Mouse (Mus musculus) heart, adult 2 months (tissue): ENCODE results near the gene Apba2. TPM values are rescaled to one million over a fixed set of nuclear protein-coding genes. Genes with fewer than 3 reads are reported as not detected.

ENCODE experiments used
- DNase-seq, 2 experiments: peaks; one replicate each; pipeline ENCODE4 v3.0.0; 2021
- H3K27ac ChIP-seq: fragments of 200-600 bp; 2 replicates; pipeline ENCODE4 v1.8.1; 2022
- H3K27me3 ChIP-seq: fragments of 200-500 bp; 2 replicates; pipeline ENCODE4 v1.6.1; 2012; ENCODE audit warnings: mild to moderate bottlenecking, low read length, inconsistent platforms, mixed read lengths; ENCODE audit not compliant: control insufficient read depth, insufficient read depth
- H3K36me3 ChIP-seq: fragments of 200-500 bp; 2 replicates; pipeline ENCODE4 v1.6.1; 2012; ENCODE audit warnings: low read length, inconsistent platforms; ENCODE audit not compliant: control insufficient read depth, insufficient read depth
- H3K4me1 ChIP-seq: fragments of 200-500 bp; 2 replicates; pipeline ENCODE4 v1.6.1; 2011; ENCODE audit warnings: low read length; ENCODE audit not compliant: control insufficient read depth, insufficient read depth
- H3K4me3 ChIP-seq: fragments of 200-600 bp; 2 replicates; pipeline ENCODE4 v1.8.1; 2022
- H3K79me2 ChIP-seq: fragments of 200-500 bp; replicated peaks from 2 replicates; pipeline ENCODE4 v1.6.1; 2012; ENCODE audit warnings: mild to moderate bottlenecking, inconsistent platforms, low read length, moderate library complexity, mixed read lengths; ENCODE audit not compliant: control insufficient read depth, insufficient read depth
- H3K9ac ChIP-seq: fragments of 200-500 bp; 2 replicates; pipeline ENCODE4 v1.6.1; 2012; ENCODE audit warnings: low read depth, mild to moderate bottlenecking, control low read depth, inconsistent platforms, low read length, mixed read lengths
- CTCF ChIP-seq: fragments of 200-600 bp; IDR thresholded peaks from 2 replicates; pipeline ENCODE4 v1.8.1; 2022; ENCODE audit warnings: antibody characterized with exemption, mild to moderate bottlenecking, moderate library complexity
- EP300 ChIP-seq: fragments of 200-500 bp; IDR thresholded peaks from 2 replicates; pipeline ENCODE4 v1.6.1; 2011; ENCODE audit warnings: low read depth, low read length, control low read depth; ENCODE audit not compliant: insufficient read depth
- POLR2A ChIP-seq: fragments of 200-500 bp; IDR thresholded peaks from 2 replicates; pipeline ENCODE4 v1.6.1; 2011; ENCODE audit warnings: mild to moderate bottlenecking, low read depth, low read length, control low read depth; ENCODE audit not compliant: insufficient read depth
- WGBS: fragments of 180-500 bp; shearing (Covaris S2); methylation state at CpG from one replicate; pipeline ENCODE4 v1.1.7; 2018; 5-methylcytosine and 5-hydroxymethylcytosine counted together
- intact Hi-C: fragments of 180-260 bp; cut with DNase I; formaldehyde crosslinking; loops from one replicate; pipeline ENCODE4 v1.15.1; 2025
- polyA plus RNA-seq: library from polyadenylated mRNA; depleted of rRNA; stranded (reverse); fragments of >200 nt; gene quantifications from 2 replicates; pipeline ENCODE4 v1.2.3, GENCODE M21; 2012
- total RNA-seq, 2 experiments: library from RNA; stranded (reverse); gene quantifications; 2 replicates each; pipeline ENCODE4 v1.2.3; 2021

Gene Apba2
- total and polyA plus RNA-seq, 3 experiments: 0.68 to 1.2 (median 0.90) TPM

DNA sequence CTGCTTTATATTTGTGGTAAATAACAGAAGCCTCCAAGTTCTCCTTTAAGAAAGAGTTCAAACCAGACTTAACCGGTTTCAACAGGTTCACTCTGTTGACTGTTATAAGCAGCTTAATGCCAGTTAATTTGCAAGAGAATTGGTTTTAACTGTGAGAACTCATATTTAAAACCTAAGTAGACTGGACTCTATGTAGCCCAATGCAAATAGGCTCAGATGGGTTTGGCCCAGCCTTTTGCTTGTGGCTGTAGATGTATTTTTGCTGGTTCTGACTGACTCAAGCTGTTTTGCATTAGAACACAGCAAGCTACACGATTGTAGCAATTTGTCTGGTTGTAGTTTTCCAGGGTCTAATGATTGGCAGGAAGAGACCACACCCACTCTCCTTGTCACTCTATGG is 214.8 kb downstream of the Apba2 start:
- no peak overlapping the region for H3K4me3 ChIP-seq
- H3K27ac ChIP-seq: no peak overlapping the region
- TF ChIP-seq CTCF (no peak), EP300 (no peak), POLR2A (no peak)
- intact Hi-C loops: no loop called here
- DNase-seq: no peak
- no peaks in the 10 kb centered on the region for H3K27me3 ChIP-seq
- H3K4me1 ChIP-seq: no peaks in the 10 kb centered on the region
- H3K36me3 ChIP-seq: no peaks in the 10 kb centered on the region
- H3K9ac ChIP-seq: no peak overlapping the region
- H3K79me2 ChIP-seq: no peaks in the 10 kb centered on the region
- 66% methylated on average over 2 of the region's 2 CpGs for WGBS

DNA sequence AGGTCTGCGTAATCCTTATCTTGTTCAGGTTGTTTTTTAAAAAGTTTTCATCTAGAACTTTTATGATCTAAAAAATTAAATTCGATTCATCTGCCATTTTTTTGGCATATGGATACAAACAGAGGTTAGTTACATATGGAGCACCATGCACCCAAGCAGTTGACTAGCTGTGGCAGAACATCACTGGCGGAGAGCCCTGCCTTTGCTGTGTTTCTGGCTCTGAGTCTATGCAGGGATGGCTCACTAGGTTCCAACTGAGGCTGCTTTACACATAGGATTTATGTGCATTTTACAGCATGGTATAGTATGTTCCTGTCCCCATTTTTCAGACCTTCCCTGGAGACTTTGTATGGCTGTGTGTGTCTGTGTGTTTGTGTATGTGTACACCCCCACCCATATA is 221.8 kb downstream of the Apba2 start:
- WGBS: 69% methylated on average over 3 of the region's 3 CpGs
- no peak overlapping the region for H3K27ac ChIP-seq
- no peak for DNase-seq
- no peaks in the 10 kb centered on the region for H3K36me3 ChIP-seq
- intact Hi-C loops: no loop called here
- H3K9ac ChIP-seq: no peak overlapping the region
- no peaks in the 10 kb centered on the region for H3K79me2 ChIP-seq
- H3K27me3 ChIP-seq: no peaks in the 10 kb centered on the region
- no peaks in the 10 kb centered on the region for H3K4me1 ChIP-seq
- TF ChIP-seq CTCF (no peak), EP300 (no peak), POLR2A (no peak)
- H3K4me3 ChIP-seq: no peak overlapping the region

DNA sequence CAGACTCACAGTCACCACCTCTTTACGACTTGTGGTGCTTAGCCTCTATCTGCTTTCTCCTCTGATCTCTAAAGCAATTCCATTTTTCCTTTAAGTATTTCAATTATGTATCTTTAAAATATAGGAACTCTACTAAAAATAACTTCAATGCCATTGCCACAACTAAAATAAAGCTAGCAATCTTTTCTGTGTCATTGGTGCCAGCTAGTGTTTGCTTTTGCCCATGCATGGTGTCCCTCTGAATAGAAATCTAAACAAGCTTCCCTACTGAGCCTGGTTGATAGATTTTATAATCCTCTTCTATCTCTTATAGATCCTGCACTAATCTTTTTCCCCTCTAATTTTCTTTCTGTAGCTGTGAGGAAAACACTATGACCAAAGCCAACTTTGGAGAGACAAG is 222.9 kb downstream of the Apba2 start:
- intact Hi-C loops: no loop called here
- 83% methylated on average over 1 of the region's 1 CpGs for WGBS

DNA sequence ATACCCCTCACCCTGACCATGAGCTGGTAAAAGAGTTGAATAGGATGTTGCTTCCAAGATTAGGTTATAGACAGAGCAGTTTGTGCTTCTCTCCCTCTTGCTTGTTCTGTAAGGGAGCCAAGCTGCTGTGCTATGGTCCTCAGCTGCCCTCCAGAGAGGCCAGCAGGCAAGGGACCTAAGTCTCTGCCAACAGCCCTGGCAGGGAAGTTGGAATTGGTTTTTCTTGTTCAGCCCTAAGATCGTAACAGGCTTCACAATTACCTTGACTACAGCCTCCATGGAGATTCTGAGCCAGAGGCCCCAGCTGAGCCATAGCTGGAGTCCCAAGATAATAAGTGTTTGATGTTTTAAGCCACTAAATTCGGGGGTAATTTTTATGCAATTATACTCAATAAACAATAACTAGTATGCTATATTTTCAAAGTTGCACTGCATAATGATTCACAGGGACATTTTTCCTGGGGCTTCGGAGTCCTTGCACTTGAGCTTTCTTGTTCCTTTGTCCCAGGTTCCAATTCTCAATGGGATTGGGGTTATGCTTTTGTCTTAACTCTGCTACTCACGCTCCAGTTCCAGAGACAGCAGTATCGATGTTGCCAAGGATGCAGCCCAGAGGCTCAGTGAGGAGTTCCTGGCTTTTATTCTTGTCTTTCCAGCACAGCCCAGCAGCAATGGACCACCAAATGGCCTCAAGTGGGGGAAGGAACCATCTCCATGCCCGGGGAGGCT is 224.6 kb downstream of the Apba2 start:
- Histone ChIP-seq H3K27ac (no peak overlapping the region), H3K4me1 (no peaks in the 10 kb centered on the region), H3K79me2 (no peaks in the 10 kb centered on the region), H3K9ac (no peak overlapping the region), H3K36me3 (no peaks in the 10 kb centered on the region), H3K4me3 (no peak overlapping the region), H3K27me3 (no peaks in the 10 kb centered on the region)
- no peak for DNase-seq
- intact Hi-C loops: no loop called here
- no peak for TF ChIP-seq CTCF
- no peak for TF ChIP-seq POLR2A
- TF ChIP-seq EP300: no peak
- 57% methylated on average over 6 of the region's 6 CpGs for WGBS

More for the DNA sequence above, 222.9 kb downstream of the Apba2 start:
- no peak overlapping the region for H3K27ac ChIP-seq
- H3K27me3 ChIP-seq: no peaks in the 10 kb centered on the region
- H3K36me3 ChIP-seq: no peaks in the 10 kb centered on the region
- no peak overlapping the region for H3K4me3 ChIP-seq
- no peaks in the 10 kb centered on the region for H3K4me1 ChIP-seq
- DNase-seq: no peak
- no peak overlapping the region for H3K9ac ChIP-seq
- no peak for TF ChIP-seq EP300
- no peak for TF ChIP-seq CTCF
- TF ChIP-seq POLR2A: no peak
- H3K79me2 ChIP-seq: no peaks in the 10 kb centered on the region

DNA sequence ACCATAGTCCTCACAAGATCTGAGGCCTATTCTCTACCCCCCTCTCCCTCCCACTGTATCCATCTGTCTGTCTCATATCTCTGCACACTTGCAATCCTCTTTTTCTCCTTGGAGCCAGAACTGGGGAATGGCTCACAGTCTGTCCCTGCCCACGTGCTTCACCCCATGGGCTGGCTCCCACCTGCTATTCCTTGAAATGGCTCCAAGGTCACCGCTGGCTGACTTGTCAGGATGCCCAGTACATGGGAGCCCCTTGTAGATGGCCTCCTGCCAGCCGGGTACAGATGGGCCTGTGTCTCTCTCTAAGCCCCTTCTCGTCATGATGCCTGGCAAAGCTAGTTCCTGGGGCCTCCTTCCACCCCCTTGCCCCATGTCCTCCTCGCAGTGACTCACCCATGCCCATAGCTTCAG is 226.7 kb downstream of the Apba2 start:
- TF ChIP-seq EP300 (no peak), CTCF (no peak), POLR2A (no peak)
- no peaks in the 10 kb centered on the region for H3K79me2 ChIP-seq
- H3K27me3 ChIP-seq: no peaks in the 10 kb centered on the region
- H3K36me3 ChIP-seq: no peaks in the 10 kb centered on the region
- no peak for DNase-seq
- H3K4me3 ChIP-seq: no peak overlapping the region
- intact Hi-C loops: no loop called here
- 60% methylated on average over 5 of the region's 5 CpGs for WGBS
- no peaks in the 10 kb centered on the region for H3K4me1 ChIP-seq
- no peak overlapping the region for H3K27ac ChIP-seq
- H3K9ac ChIP-seq: no peak overlapping the region

- Histone ChIP-seq H3K4me1 (no peaks in the 10 kb centered on the region), H3K27me3 (no peaks in the 10 kb centered on the region), H3K9ac (no peak overlapping the region), H3K79me2 (no peaks in the 10 kb centered on the region), H3K4me3 (no peak overlapping the region), H3K27ac (no peak overlapping the region), H3K36me3 (no peaks in the 10 kb centered on the region)
- no peak for TF ChIP-seq POLR2A
- TF ChIP-seq CTCF: no peak
- no peak for TF ChIP-seq EP300
- intact Hi-C loops: no loop called here
- DNase-seq: no peak
- 45% methylated on average over 3 of the region's 3 CpGs for WGBS
Measured at GRCm38 (mm10) chr7:64728816-64729215, 227.3 kb downstream of the Apba2 start.
